Mouse (Mus musculus) brown adipose tissue, adult 24 weeks (tissue): ENCODE measurements around the gene Klre1. TPM values are rescaled to one million over a fixed set of nuclear protein-coding genes. Genes with fewer than 3 reads are reported as not detected.

Experiments used
- H3K27ac ChIP-seq: fragments of 200-500 bp; replicated peaks from 2 replicates; pipeline ENCODE4 v1.5.1; 2012; ENCODE audit warnings: low read depth, mild to moderate bottlenecking, low read length
- H3K4me1 ChIP-seq: fragments of 200-500 bp; 2 replicates; pipeline ENCODE4 v1.6.1; 2012; ENCODE audit warnings: low read length, mixed read lengths; ENCODE audit not compliant: control insufficient read depth, insufficient read depth, insufficient read length
- H3K4me3 ChIP-seq: fragments of 200-500 bp; 2 replicates; pipeline ENCODE4 v1.5.1; 2012; ENCODE audit warnings: low read depth, mild to moderate bottlenecking, low read length, moderate library complexity; ENCODE audit not compliant: insufficient read depth
- polyA plus RNA-seq: library from polyadenylated mRNA; stranded (reverse); fragments of >200 nt; gene quantifications from 2 replicates; pipeline ENCODE4 v1.2.4, GENCODE M21; 2012; ENCODE audit not compliant: missing spikeins, insufficient read depth, insufficient read length

The Klre1 gene
- not detected in 2 replicates for polyA plus RNA-seq

- Histone ChIP-seq H3K4me3 (no peak within 1 kb of the TSS), H3K27ac (no peak within 1 kb of the TSS), H3K4me1 (no peaks in the 10 kb centered on the region)
Measured at GRCm38 (mm10) chr6:129577605-129578004, at the start of gene Klre1. Gene Klre1 (plus strand): TSS chr6:129577905.

- Histone ChIP-seq H3K27ac (no peak overlapping the region), H3K4me1 (peaks cover 4% of the 10 kb centered on the region; the same call in 1 of the 2 replicates), H3K4me3 (no peak overlapping the region)
Measured at GRCm38 (mm10) chr6:129529605-129530004, 48.1 kb upstream of the Klre1 start.

GRCm38 (mm10) chr6:129530261-129530660, 47.4 kb upstream of the Klre1 start:
- H3K4me3 ChIP-seq: no peak overlapping the region
- H3K4me1 ChIP-seq: peaks cover 10% of the 10 kb centered on the region
- no peak overlapping the region for H3K27ac ChIP-seq

GRCm38 (mm10) chr6:129532556-129532941, 45.2 kb upstream of the Klre1 start:
- Histone ChIP-seq H3K4me1 (peaks cover 16% of the 10 kb centered on the region), H3K4me3 (peak overlapping the region; percentile 91), H3K27ac (peak overlapping the region; percentile 90)

- H3K4me1 ChIP-seq: peaks cover 16% of the 10 kb centered on the region
- H3K27ac ChIP-seq: peak within 1 kb of the TSS; percentile 90
- peak within 1 kb of the TSS; percentile 91 for H3K4me3 ChIP-seq
Measured at GRCm38 (mm10) chr6:129532942-129533860, 44.5 kb upstream of the Klre1 start, which contains the start of gene Gabarapl1. Gene Gabarapl1 (plus strand): TSS chr6:129533160.

- peaks cover 16% of the 10 kb centered on the region for H3K4me1 ChIP-seq
- H3K4me3 ChIP-seq: peak overlapping the region; percentile 91
- no peak overlapping the region for H3K27ac ChIP-seq
Measured at GRCm38 (mm10) chr6:129534057-129534456, 43.6 kb upstream of the Klre1 start.

GRCm38 (mm10) chr6:129534627-129535190, 43.0 kb upstream of the Klre1 start:
- Histone ChIP-seq H3K4me3 (peak overlapping the region; percentile 91), H3K27ac (no peak overlapping the region), H3K4me1 (peaks cover 16% of the 10 kb centered on the region)

GRCm38 (mm10) chr6:129535723-129536122, 42.0 kb upstream of the Klre1 start:
- Histone ChIP-seq H3K4me3 (0 out of 2 replicates have a peak overlapping the region, but pooled peaks have one; percentile 1), H3K27ac (no peak overlapping the region), H3K4me1 (peaks cover 16% of the 10 kb centered on the region)

- no peak overlapping the region for H3K4me3 ChIP-seq
- no peak overlapping the region for H3K27ac ChIP-seq
- peaks cover 14% of the 10 kb centered on the region for H3K4me1 ChIP-seq
Measured at GRCm38 (mm10) chr6:129538555-129538954, 39.1 kb upstream of the Klre1 start.

GRCm38 (mm10) chr6:129541931-129542330, 35.8 kb upstream of the Klre1 start:
- H3K4me1 ChIP-seq: no peaks in the 10 kb centered on the region
- H3K4me3 ChIP-seq: no peak overlapping the region
- H3K27ac ChIP-seq: no peak overlapping the region

- Histone ChIP-seq H3K27ac (no peak overlapping the region), H3K4me3 (no peak overlapping the region), H3K4me1 (no peaks in the 10 kb centered on the region)
Measured at GRCm38 (mm10) chr6:129542540-129542939, 35.2 kb upstream of the Klre1 start.

GRCm38 (mm10) chr6:129543709-129544606, 33.7 kb upstream of the Klre1 start:
- no peak overlapping the region for H3K4me3 ChIP-seq
- no peaks in the 10 kb centered on the region for H3K4me1 ChIP-seq
- H3K27ac ChIP-seq: no peak overlapping the region

GRCm38 (mm10) chr6:129547277-129547676, 30.4 kb upstream of the Klre1 start:
- Histone ChIP-seq H3K4me3 (no peak overlapping the region), H3K27ac (no peak overlapping the region), H3K4me1 (no peaks in the 10 kb centered on the region)

GRCm38 (mm10) chr6:129548009-129548408, 29.7 kb upstream of the Klre1 start:
- Histone ChIP-seq H3K27ac (no peak overlapping the region), H3K4me1 (no peaks in the 10 kb centered on the region), H3K4me3 (no peak overlapping the region)
